Mouse (Mus musculus) hindbrain, embryonic 16.5 days (tissue): ENCODE measurements around the gene Aqp5. TPM values are rescaled to one million over a fixed set of nuclear protein-coding genes. Genes with fewer than 3 reads are reported as not detected.

ENCODE experiments used
- ATAC-seq: fragments of 200-750 bp; cut with Nextera tagmentation; 2 replicates; pipeline ENCODE4 v1.8.0; 2017; ENCODE audit warnings: moderate TSS enrichment, moderate library complexity
- H3K27ac ChIP-seq: fragments of 300-500 bp; sonication (generic); 2 replicates; pipeline ENCODE4 v1.5.1; 2014; ENCODE audit warnings: low read depth, mild to moderate bottlenecking, control low read depth, low read length, moderate library complexity
- H3K27me3 ChIP-seq: fragments of 300-500 bp; sonication (generic); replicated peaks from 2 replicates; pipeline ENCODE4 v1.6.1; 2014; ENCODE audit warnings: low read length; ENCODE audit not compliant: control insufficient read depth, insufficient read depth
- H3K36me3 ChIP-seq: fragments of 300-500 bp; sonication (generic); 2 replicates; pipeline ENCODE4 v1.6.1; 2014; ENCODE audit warnings: mild to moderate bottlenecking, low read length, moderate library complexity, mixed read lengths; ENCODE audit not compliant: control insufficient read depth, insufficient read depth
- H3K4me1 ChIP-seq: fragments of 300-500 bp; sonication (generic); 2 replicates; pipeline ENCODE4 v1.6.1; 2014; ENCODE audit warnings: low read depth, low read length; ENCODE audit not compliant: control insufficient read depth, insufficient read depth
- H3K4me2 ChIP-seq: fragments of 300-500 bp; sonication (generic); 2 replicates; pipeline ENCODE4 v1.6.1; 2014; ENCODE audit warnings: mild to moderate bottlenecking, low read length, control low read depth, moderate library complexity
- H3K4me3 ChIP-seq: fragments of 300-500 bp; sonication (generic); 2 replicates; pipeline ENCODE4 v1.5.1; 2014; ENCODE audit warnings: mild to moderate bottlenecking, low read length, control low read depth, moderate library complexity
- H3K9ac ChIP-seq: fragments of 300-500 bp; sonication (generic); 2 replicates; pipeline ENCODE4 v1.6.1; 2014; ENCODE audit warnings: low read depth, mild to moderate bottlenecking, control low read depth, low read length, moderate library complexity
- H3K9me3 ChIP-seq: fragments of 300-500 bp; sonication (generic); 2 replicates; pipeline ENCODE4 v1.6.1; 2014; ENCODE audit warnings: mild to moderate bottlenecking, low read length, moderate library complexity; ENCODE audit not compliant: control insufficient read depth
- WGBS: fragments of 180-500 bp; shearing (Covaris S2); extraction: QIAGEN DNeasy Blood & Tissue Kit; methylation state at CpG from one replicate; pipeline ENCODE4 v1.1.7; 2014; 5-methylcytosine and 5-hydroxymethylcytosine counted together
- polyA plus RNA-seq: library from polyadenylated mRNA; unstranded; fragments of >200 nt; fragmentation: Nextera tagmentation; extraction: Ambion mirVana; gene quantifications from 2 replicates; pipeline ENCODE4 v1.2.1, GENCODE M21; 2015

The Aqp5 gene
- polyA plus RNA-seq: 0.70 and 0.95 TPM in 2 replicates

- H3K36me3 ChIP-seq: no peaks in the 10 kb centered on the region
- H3K27me3 ChIP-seq: peaks cover 61% of the 10 kb centered on the region
- peak within 1 kb of the TSS; percentile 47 for H3K4me3 ChIP-seq
- ATAC-seq: peak; percentile 68
- H3K4me1 ChIP-seq: peaks cover 4% of the 10 kb centered on the region
- no peak within 1 kb of the TSS for H3K27ac ChIP-seq
- peak within 1 kb of the TSS; percentile 65 for H3K4me2 ChIP-seq
- no peaks in the 10 kb centered on the region for H3K9me3 ChIP-seq
- 1% methylated on average over 38 of the region's 83 CpGs for WGBS
- peak within 1 kb of the TSS; percentile 52 for H3K9ac ChIP-seq
These were observed at the start of gene Aqp5 for GRCm38 (mm10) chr15:99590429-99591084. Aqp5 (plus strand) TSS chr15:99590782.

GRCm38 (mm10) chr15:99544047-99544446 is 46.5 kb upstream of the Aqp5 start:
- H3K4me1 ChIP-seq: no peaks in the 10 kb centered on the region

GRCm38 (mm10) chr15:99546596-99546995 is 44.0 kb upstream of the Aqp5 start:
- WGBS: 50% methylated on average over 11 of the region's 11 CpGs
- no peak overlapping the region for H3K4me2 ChIP-seq
- no peak overlapping the region for H3K9ac ChIP-seq
- no peaks in the 10 kb centered on the region for H3K36me3 ChIP-seq
- H3K9me3 ChIP-seq: no peaks in the 10 kb centered on the region
- H3K4me3 ChIP-seq: no peak overlapping the region
- ATAC-seq: peak; percentile 37; the same call in 1 of the 2 replicates
- H3K4me1 ChIP-seq: no peaks in the 10 kb centered on the region
- H3K27me3 ChIP-seq: no peaks in the 10 kb centered on the region
- H3K27ac ChIP-seq: no peak overlapping the region

More at GRCm38 (mm10) chr15:99544047-99544446, 46.5 kb upstream of the Aqp5 start:
- H3K27ac ChIP-seq: no peak overlapping the region
- H3K9ac ChIP-seq: no peak overlapping the region
- no peaks in the 10 kb centered on the region for H3K9me3 ChIP-seq
- H3K36me3 ChIP-seq: no peaks in the 10 kb centered on the region
- 84% methylated on average over 7 of the region's 7 CpGs for WGBS
- H3K4me3 ChIP-seq: no peak overlapping the region
- H3K27me3 ChIP-seq: no peaks in the 10 kb centered on the region
- ATAC-seq: no peak
- no peak overlapping the region for H3K4me2 ChIP-seq

- H3K4me2 ChIP-seq: no peak overlapping the region
- H3K9me3 ChIP-seq: no peaks in the 10 kb centered on the region
- no peak overlapping the region for H3K27ac ChIP-seq
- H3K27me3 ChIP-seq: no peaks in the 10 kb centered on the region
- WGBS: 80% methylated on average over 6 of the region's 6 CpGs
- no peaks in the 10 kb centered on the region for H3K4me1 ChIP-seq
- ATAC-seq: no peak
- no peaks in the 10 kb centered on the region for H3K36me3 ChIP-seq
- H3K9ac ChIP-seq: no peak overlapping the region
- H3K4me3 ChIP-seq: no peak overlapping the region
These were observed 42.9 kb upstream of the Aqp5 start for GRCm38 (mm10) chr15:99547732-99548131.

- 65% methylated on average over 2 of the region's 2 CpGs for WGBS
- Histone ChIP-seq H3K27ac (no peak overlapping the region), H3K4me3 (no peak overlapping the region), H3K27me3 (no peaks in the 10 kb centered on the region), H3K4me2 (no peak overlapping the region), H3K4me1 (no peaks in the 10 kb centered on the region), H3K9me3 (no peaks in the 10 kb centered on the region), H3K36me3 (no peaks in the 10 kb centered on the region), H3K9ac (no peak overlapping the region)
- no peak for ATAC-seq
These were observed 40.7 kb upstream of the Aqp5 start for GRCm38 (mm10) chr15:99549901-99550300.

- WGBS: 68% methylated on average over 6 of the region's 6 CpGs
- no peaks in the 10 kb centered on the region for H3K9me3 ChIP-seq
- H3K27ac ChIP-seq: no peak overlapping the region
- H3K36me3 ChIP-seq: no peaks in the 10 kb centered on the region
- no peaks in the 10 kb centered on the region for H3K4me1 ChIP-seq
- H3K4me3 ChIP-seq: no peak overlapping the region
- ATAC-seq: no peak
- H3K4me2 ChIP-seq: no peak overlapping the region
- H3K27me3 ChIP-seq: no peaks in the 10 kb centered on the region
- no peak overlapping the region for H3K9ac ChIP-seq
These were observed 36.8 kb upstream of the Aqp5 start for GRCm38 (mm10) chr15:99553767-99554166.

- H3K4me2 ChIP-seq: no peak overlapping the region
- H3K9me3 ChIP-seq: no peaks in the 10 kb centered on the region
- H3K4me1 ChIP-seq: no peaks in the 10 kb centered on the region
- 92% methylated on average over 1 of the region's 1 CpGs for WGBS
- ATAC-seq: no peak
- H3K27ac ChIP-seq: no peak overlapping the region
- H3K4me3 ChIP-seq: no peak overlapping the region
- H3K9ac ChIP-seq: no peak overlapping the region
- no peaks in the 10 kb centered on the region for H3K27me3 ChIP-seq
- H3K36me3 ChIP-seq: no peaks in the 10 kb centered on the region
These were observed 31.6 kb upstream of the Aqp5 start for GRCm38 (mm10) chr15:99558947-99559346.

- no peak overlapping the region for H3K4me2 ChIP-seq
- no peak overlapping the region for H3K4me3 ChIP-seq
- no peaks in the 10 kb centered on the region for H3K27me3 ChIP-seq
- 82% methylated on average over 10 of the region's 10 CpGs for WGBS
- no peak overlapping the region for H3K9ac ChIP-seq
- no peak overlapping the region for H3K27ac ChIP-seq
- no peaks in the 10 kb centered on the region for H3K9me3 ChIP-seq
- H3K4me1 ChIP-seq: no peaks in the 10 kb centered on the region
- ATAC-seq: no peak
- no peaks in the 10 kb centered on the region for H3K36me3 ChIP-seq
These were observed 30.3 kb upstream of the Aqp5 start for GRCm38 (mm10) chr15:99560246-99560645.

- no peak for ATAC-seq
- 63% methylated on average over 4 of the region's 4 CpGs for WGBS
- Histone ChIP-seq H3K9me3 (no peaks in the 10 kb centered on the region), H3K27ac (no peak overlapping the region), H3K36me3 (no peaks in the 10 kb centered on the region), H3K4me1 (no peaks in the 10 kb centered on the region), H3K27me3 (no peaks in the 10 kb centered on the region), H3K9ac (no peak overlapping the region), H3K4me3 (no peak overlapping the region), H3K4me2 (no peak overlapping the region)
These were observed 23.2 kb upstream of the Aqp5 start for GRCm38 (mm10) chr15:99567371-99567770.
